Mouse (Mus musculus) CH12.LX (cell line): ENCODE data around the gene March8. TPM values are rescaled to one million over a fixed set of nuclear protein-coding genes. Genes with fewer than 3 reads are reported as not detected.
"Not testable (repeated sequence)": the region's sequence is repeated elsewhere in the genome, so short reads cannot be mapped to it uniquely, and the experiment has no call there.

Experiments
- DNase-seq: peaks from one replicate; pipeline ENCODE4 v3.0.0-alpha.2; 2013; ENCODE audit errors: extremely low read depth
- H3K27ac ChIP-seq: 2 replicates; pipeline ENCODE4 v1.5.1; 2012; ENCODE audit warnings: low read depth, mild to moderate bottlenecking, control low read depth, moderate library complexity; ENCODE audit not compliant: insufficient read depth
- H3K27me3 ChIP-seq: replicated peaks from 2 replicates; pipeline ENCODE3; 2012; ENCODE audit warnings: inconsistent platforms
- H3K36me3 ChIP-seq, 2 experiments: replicated peaks in 1 of 2; 2 replicates each; pipeline versions ENCODE3 to v1.6.1; 2012; ENCODE audit warnings: inconsistent platforms in 1 of 2, low read length in 1 of 2, mild to moderate bottlenecking in 1 of 2, mixed read lengths in 1 of 2, moderate library complexity in 1 of 2; ENCODE audit not compliant: control insufficient read depth in 1 of 2, insufficient read depth in 1 of 2
- H3K4me1 ChIP-seq, 2 experiments: 2 replicates each; pipeline ENCODE4 v1.6.1; 2012; ENCODE audit warnings: inconsistent platforms in 1 of 2, moderate library complexity in 1 of 2; ENCODE audit not compliant: insufficient read depth in 2 of 2, control insufficient read depth in 1 of 2
- H3K4me2 ChIP-seq: 2 replicates; pipeline ENCODE4 v1.6.1; 2012; ENCODE audit warnings: low read depth, mild to moderate bottlenecking, control low read depth; ENCODE audit not compliant: poor library complexity, insufficient read depth, severe bottlenecking
- H3K4me3 ChIP-seq, 3 experiments: fragments of 150-350 bp in 1 of 3; sonication (generic) in 1 of 3; replicated peaks in 1 of 3; 2 replicates each; pipeline versions ENCODE3 to v1.5.1; 2011 to 2012; ENCODE audit warnings: low read depth in 2 of 3, low read length in 2 of 3, mild to moderate bottlenecking in 2 of 3, moderate library complexity in 2 of 3, control low read depth in 1 of 3, improper control_type of control experiment in 1 of 3, inconsistent platforms in 1 of 3, mixed read lengths in 1 of 3; ENCODE audit not compliant: poor library complexity in 1 of 3
- H3K79me2 ChIP-seq: replicated peaks from 2 replicates; pipeline ENCODE4 v1.6.1; 2012; ENCODE audit warnings: mild to moderate bottlenecking, moderate library complexity; ENCODE audit not compliant: control insufficient read depth, poor library complexity, insufficient read depth, severe bottlenecking; ENCODE audit errors: extremely low read depth
- H3K9ac ChIP-seq: 2 replicates; pipeline ENCODE4 v1.6.1; 2012; ENCODE audit warnings: low read depth, mild to moderate bottlenecking, control low read depth, moderate library complexity; ENCODE audit not compliant: insufficient read depth
- H3K9me3 ChIP-seq: replicated peaks from 2 replicates; pipeline ENCODE3; 2012; ENCODE audit warnings: low read length, inconsistent platforms, mixed read lengths
- CHD2 ChIP-seq: IDR thresholded peaks from 2 replicates; pipeline ENCODE4 v1.6.1; 2011; ENCODE audit warnings: low read length, improper control_type of control experiment
- ETS1 ChIP-seq: conservative IDR thresholded peaks from 2 replicates; pipeline ENCODE4 v1.6.1; 2012; ENCODE audit warnings: low read depth, mild to moderate bottlenecking, inconsistent platforms, low read length, improper control_type of control experiment, moderate library complexity
- GABPA ChIP-seq: IDR thresholded peaks from 2 replicates; pipeline ENCODE4 v1.6.1; 2012; ENCODE audit warnings: low read depth, low read length, improper control_type of control experiment, inconsistent platforms; ENCODE audit not compliant: insufficient replicate concordance
- HCFC1 ChIP-seq: IDR thresholded peaks from 2 replicates; pipeline ENCODE4 v1.6.1; 2012; ENCODE audit warnings: low read depth, mild to moderate bottlenecking, inconsistent platforms, low read length, improper control_type of control experiment
- IRF4 ChIP-seq: IDR thresholded peaks from 2 replicates; pipeline ENCODE4 v1.6.1; 2014; ENCODE audit warnings: low read depth, mild to moderate bottlenecking, inconsistent platforms, low read length, improper control_type of control experiment
- JUN ChIP-seq: IDR thresholded peaks from 2 replicates; pipeline ENCODE4 v1.6.1; 2011; ENCODE audit warnings: low read depth, mild to moderate bottlenecking, low read length, improper control_type of control experiment, moderate library complexity; ENCODE audit not compliant: insufficient read depth
- JUND ChIP-seq: conservative IDR thresholded peaks from 2 replicates; pipeline ENCODE4 v1.6.1; 2011; ENCODE audit warnings: low read depth, low read length, improper control_type of control experiment
- KAT2A ChIP-seq: IDR thresholded peaks from 2 replicates; pipeline ENCODE4 v1.6.1; 2012; ENCODE audit warnings: low read length, improper control_type of control experiment, inconsistent platforms; ENCODE audit not compliant: insufficient replicate concordance
- MAFK ChIP-seq: IDR thresholded peaks from 2 replicates; pipeline ENCODE4 v1.6.1; 2011; ENCODE audit warnings: low read length, improper control_type of control experiment; ENCODE audit not compliant: insufficient replicate concordance
- MXI1 ChIP-seq: IDR thresholded peaks from 2 replicates; pipeline ENCODE4 v1.6.1; 2011; ENCODE audit warnings: mild to moderate bottlenecking, low read depth, low read length, improper control_type of control experiment
- NELFE ChIP-seq: IDR thresholded peaks from 2 replicates; pipeline ENCODE4 v1.6.1; 2011; ENCODE audit warnings: low read depth, low read length, improper control_type of control experiment
- POLR2A ChIP-seq: IDR thresholded peaks from 2 replicates; pipeline ENCODE4 v1.6.1; 2011; ENCODE audit warnings: low read depth, mild to moderate bottlenecking, improper control_type of control experiment, low read length
- RAD21 ChIP-seq: IDR thresholded peaks from 2 replicates; pipeline ENCODE4 v1.6.1; 2011; ENCODE audit warnings: low read depth, mild to moderate bottlenecking, low read length, improper control_type of control experiment, moderate library complexity
- RCOR1 ChIP-seq: conservative IDR thresholded peaks from 2 replicates; pipeline ENCODE4 v1.6.1; 2012; ENCODE audit warnings: low read depth, mild to moderate bottlenecking, inconsistent platforms, low read length, improper control_type of control experiment
- SIN3A ChIP-seq: IDR thresholded peaks from 2 replicates; pipeline ENCODE4 v1.6.1; 2012; ENCODE audit warnings: low read length, improper control_type of control experiment, inconsistent platforms
- TBP ChIP-seq: conservative IDR thresholded peaks from 2 replicates; pipeline ENCODE4 v1.6.1; 2011; ENCODE audit warnings: low read depth, low read length, improper control_type of control experiment
- ZC3H11A ChIP-seq: IDR thresholded peaks from 2 replicates; pipeline ENCODE4 v1.6.1; 2012; ENCODE audit warnings: low read depth, mild to moderate bottlenecking, inconsistent platforms, low read length, improper control_type of control experiment
- ZKSCAN1 ChIP-seq: IDR thresholded peaks from 2 replicates; pipeline ENCODE4 v1.6.1; 2012; ENCODE audit warnings: low read depth, inconsistent platforms, low read length, improper control_type of control experiment, borderline replicate concordance
- ZMIZ1 ChIP-seq: IDR thresholded peaks from 2 replicates; pipeline ENCODE4 v1.6.1; 2012; ENCODE audit warnings: low read depth, mild to moderate bottlenecking, inconsistent platforms, low read length, improper control_type of control experiment
- ZNF384 ChIP-seq: IDR thresholded peaks from 2 replicates; pipeline ENCODE4 v1.6.1; 2012; ENCODE audit warnings: low read depth, low read length, improper control_type of control experiment, inconsistent platforms
- dilution Hi-C: fragments of 300-500 bp; cut with MboI; formaldehyde crosslinking; loops from 2 replicates; pipeline ENCODE4 v1.14.3; 2020; ENCODE audit warnings: low sequenced_read_pairs; ENCODE audit not compliant: extremely low pct_unique_long_range_greater_than_20kb, extremely low pct_ligation_motif_present
- in situ Hi-C: fragments of 300-500 bp; cut with MboI; formaldehyde crosslinking; loops from 3 replicates; pipeline ENCODE4 v1.14.3; 2019; ENCODE audit warnings: low sequenced_read_pairs, low pct_ligation_motif_present, low pct_unique_long_range_greater_than_20kb, mixed read lengths
- polyA plus RNA-seq: library from polyadenylated mRNA; unstranded; fragments of >175 nt; gene quantifications from 2 replicates; pipeline ENCODE4 v1.2.1, GENCODE M21; 2012; ENCODE audit warnings: low read depth; ENCODE audit not compliant: insufficient read length
- total RNA-seq, 2 experiments: library from RNA; depleted of rRNA; stranded (reverse); fragments of 300-350 nt in 1 of 2; fragments of >200 nt in 1 of 2; gene quantifications; 2 replicates each; pipeline ENCODE4 v1.2.3; 2012 to 2014

The March8 gene
- total and polyA plus RNA-seq, 3 experiments: 4.9 to 7.8 (median 4.9) TPM

DNA sequence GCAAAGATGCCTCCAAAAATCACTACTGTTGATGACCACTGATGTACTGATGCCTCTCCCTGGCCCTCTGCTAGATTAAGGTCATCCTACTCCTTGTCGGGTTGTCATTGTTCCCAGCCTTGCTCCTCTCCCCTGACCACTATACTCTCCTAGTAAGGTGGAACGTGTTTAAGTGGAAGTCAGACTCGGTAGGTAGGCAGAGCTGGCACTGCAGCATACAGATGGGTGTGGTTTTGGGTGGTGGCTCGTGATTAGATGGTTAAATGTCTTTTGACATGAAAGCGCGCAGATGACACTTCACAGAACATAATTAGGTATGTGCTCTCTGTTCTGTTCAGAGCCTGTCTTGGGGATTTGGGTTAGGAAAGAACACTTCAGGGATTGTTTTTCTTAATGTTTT lies 12.8 kb downstream of the March8 start:
- TF ChIP-seq POLR2A (no peak), MXI1 (no peak), TBP (no peak), RCOR1 (no peak), ZC3H11A (no peak), RAD21 (no peak), ZKSCAN1 (no peak), MAFK (no peak), JUND (no peak), IRF4 (no peak)
- Histone ChIP-seq H3K79me2 (0 out of 2 replicates have a peak, but pooled peaks cover 2% of the 10 kb centered on the region), H3K9me3 (no peaks in the 10 kb centered on the region), H3K4me3 (no peak overlapping the region), H3K27ac (no peak overlapping the region), H3K4me1 (no peaks in the 10 kb centered on the region; a peak in 1 of 4 replicates), H3K9ac (no peak overlapping the region), H3K27me3 (no peaks in the 10 kb centered on the region), H3K4me2 (no peak overlapping the region), H3K36me3 (no peaks in the 10 kb centered on the region)
- in situ Hi-C loops (no loop called here), dilution Hi-C loops (no loop called here)
- DNase-seq: no peak

DNA sequence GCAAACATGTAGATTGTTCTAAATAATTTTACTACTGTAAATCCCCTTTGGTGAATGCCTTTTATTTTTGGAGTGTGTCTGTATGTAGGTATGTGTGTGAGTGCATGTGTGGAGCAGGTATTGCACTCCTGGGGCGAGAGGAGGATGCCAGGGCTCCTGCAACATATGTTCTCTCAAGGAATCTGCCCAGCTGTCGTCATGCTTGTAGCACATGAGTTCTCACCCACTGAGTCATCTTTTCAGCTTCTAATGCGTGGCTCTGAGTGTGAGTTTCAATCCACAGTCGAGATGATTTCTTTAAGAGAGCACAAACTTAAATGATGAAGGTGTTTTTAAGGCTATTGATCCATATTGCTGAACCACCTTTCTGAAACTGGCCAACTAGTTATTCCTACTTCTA lies 13.7 kb downstream of the March8 start:
- no peaks in the 10 kb centered on the region for H3K27me3 ChIP-seq
- dilution Hi-C loops: no loop called here
- no peak overlapping the region for H3K4me2 ChIP-seq
- no peak overlapping the region for H3K9ac ChIP-seq
- H3K79me2 ChIP-seq: 0 out of 2 replicates have a peak, but pooled peaks cover 2% of the 10 kb centered on the region
- TF ChIP-seq HCFC1: no peak
- no peak for TF ChIP-seq ZNF384
- TF ChIP-seq CHD2: no peak
- no peak for TF ChIP-seq POLR2A
- no peak for DNase-seq
- no peaks in the 10 kb centered on the region for H3K4me1 ChIP-seq
- no peaks in the 10 kb centered on the region for H3K9me3 ChIP-seq
- in situ Hi-C loops: no loop called here
- no peak overlapping the region for H3K27ac ChIP-seq
- no peaks in the 10 kb centered on the region for H3K36me3 ChIP-seq
- H3K4me3 ChIP-seq: no peak overlapping the region

DNA sequence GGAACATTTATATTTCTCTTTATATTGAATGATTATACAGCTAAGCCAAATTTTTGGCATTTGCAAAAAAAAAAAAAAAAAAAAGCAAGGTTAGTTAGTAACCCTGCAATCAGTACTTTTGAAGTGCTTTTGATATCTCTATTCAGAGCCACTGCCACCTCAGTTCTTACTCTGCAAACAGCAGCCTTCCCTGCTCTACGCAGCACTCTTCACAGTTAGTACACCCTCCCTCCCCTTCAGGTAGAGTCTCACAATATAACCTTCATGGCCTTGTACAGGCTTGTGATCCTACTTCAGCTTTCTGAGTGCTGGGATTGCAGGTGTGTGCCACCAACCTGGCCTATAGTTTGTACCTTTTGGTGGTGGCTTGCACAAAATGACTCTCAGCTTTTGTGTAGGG lies 15.6 kb downstream of the March8 start:
- Histone ChIP-seq H3K9ac (no peak overlapping the region), H3K36me3 (no peaks in the 10 kb centered on the region), H3K79me2 (0 out of 2 replicates have a peak, but pooled peaks cover 2% of the 10 kb centered on the region), H3K4me2 (no peak overlapping the region), H3K9me3 (no peaks in the 10 kb centered on the region), H3K4me1 (no peaks in the 10 kb centered on the region), H3K27ac (no peak overlapping the region), H3K4me3 (no peak overlapping the region), H3K27me3 (no peaks in the 10 kb centered on the region)
- no peak for DNase-seq
- TF ChIP-seq ETS1 (no peak), ZNF384 (no peak), NELFE (no peak), KAT2A (no peak), ZMIZ1 (no peak), SIN3A (no peak), MXI1 (no peak), JUN (no peak), RAD21 (no peak), GABPA (no peak)
- dilution Hi-C loops: no loop called here
- in situ Hi-C loops: no loop called here

GRCm38 (mm10) chr6:116356311-116356947 lies 18.6 kb downstream of the March8 start:
- H3K4me3 ChIP-seq, H3K36me3 ChIP-seq, H3K79me2 ChIP-seq, H3K27me3 ChIP-seq, in situ Hi-C loops, H3K4me1 ChIP-seq, dilution Hi-C loops, DNase-seq, H3K27ac ChIP-seq, H3K4me2 ChIP-seq, H3K9me3 ChIP-seq, H3K9ac ChIP-seq: not testable (repeated sequence)
